Comparison of ENCODE assay signal across 13 mouse cellular contexts in genomic region chr1:168475579-168476208, GRCm38 (mm10). TPM values are rescaled to one million over a fixed set of nuclear protein-coding genes. Genes with fewer than 3 reads are reported as not detected.
A peak's percentile ranks its signal among the peaks of the same experiment; 100 is the strongest.
DNase-seq lines count a peak whose midpoint lies in the region; ATAC-seq and TF ChIP-seq lines count a peak whose summit lies in the region.
"Had no signal": no experiment of that assay in that cellular context is flagged by ENCODE, and none has a peak within 500 bp of the region (broad histone marks: within the 10 kb centered on the region; RNA-seq: fewer than 3 reads in every experiment).

No protein-coding gene starts in this region.

- no peaks in the 10 kb centered on the region for H3K79me2 ChIP-seq in heart, adult 2 months (replicated peaks; ENCODE audit: control insufficient read depth, insufficient read depth, low read length)

- DNase-seq in heart, adult 2 months = no peak
- DNase-seq in heart, postnatal 10 days = no peak
- DNase-seq in retina, embryonic 14.5 days (ENCODE audit: low spot score) = peak; percentile 47
- DNase-seq in retina, postnatal 1 day = no peak
- no peak for DNase-seq in lung, postnatal 25 days (ENCODE audit: low spot score)
- DNase-seq in lung, adult 2 months = no peak
- DNase-seq in thymus, postnatal 0 days (ENCODE audit: low spot score) = no peak
- DNase-seq: cerebellum, adult 11 months; gastrocnemius, postnatal 10 days; thymus, postnatal 36 days had no signal

- no peak for TF ChIP-seq POLR2A in heart, adult 2 months (IDR thresholded peaks at IDR 0.05; ENCODE audit: insufficient read depth, low read depth, low read length)
- no peak for TF ChIP-seq POLR2A in lung, adult 2 months (IDR thresholded peaks at IDR 0.05; ENCODE audit: borderline replicate concordance, extremely low read depth, low read depth, low read length)

- WGBS in heart, adult 2 months = 93% methylated on average over 17 of the region's 17 CpGs
- 61% methylated on average over 17 of the region's 17 CpGs for WGBS in limb, embryonic 15.5 days
- WGBS in lung, adult 2 months = 92% methylated on average over 17 of the region's 17 CpGs

- no peak overlapping the region for H3K4me3 ChIP-seq in heart, adult 2 months
- H3K4me3 ChIP-seq in limb, embryonic 15.5 days = no peak overlapping the region
- no peak overlapping the region for H3K4me3 ChIP-seq in lung, adult 2 months (replicated peaks; ENCODE audit: extremely low read depth, low read depth, low read length)
- H3K4me3 ChIP-seq: liver, embryonic 15.5 days had no signal

- no peak for ATAC-seq in limb, embryonic 15.5 days (ENCODE audit: insufficient number of reproducible peaks, low FRiP score, low TSS enrichment, low read depth)
- ATAC-seq: Patski had no signal

- H3K4me2 ChIP-seq in limb, embryonic 15.5 days = no peak overlapping the region
- H3K4me2 ChIP-seq: liver, embryonic 15.5 days had no signal

- no peaks in the 10 kb centered on the region for H3K9me3 ChIP-seq in limb, embryonic 15.5 days
- H3K9me3 ChIP-seq: liver, embryonic 15.5 days had no signal

- no peak overlapping the region for H3K9ac ChIP-seq in heart, adult 2 months (ENCODE audit: low read depth, low read length)
- H3K9ac ChIP-seq in limb, embryonic 15.5 days = no peak overlapping the region
- H3K9ac ChIP-seq: liver, embryonic 15.5 days had no signal

- no peaks in the 10 kb centered on the region for H3K27me3 ChIP-seq in heart, adult 2 months (ENCODE audit: control insufficient read depth, insufficient read depth, low read length)
- no peaks in the 10 kb centered on the region for H3K27me3 ChIP-seq in limb, embryonic 15.5 days
- H3K27me3 ChIP-seq: liver, embryonic 15.5 days; Patski had no signal

- peak overlapping the region; percentile 7; the same call in 1 of the 2 replicates for H3K27ac ChIP-seq in heart, adult 2 months
- peak overlapping the region; percentile 24; the same call in 1 of the 2 replicates for H3K27ac ChIP-seq in limb, embryonic 15.5 days
- H3K27ac ChIP-seq: liver, embryonic 15.5 days had no signal

- intact Hi-C loops in heart, adult 2 months (cut with DNase I) = no loop called here
- intact Hi-C loops in heart, postnatal 10 days (cut with DNase I) = no loop called here

- TF ChIP-seq EP300 in heart, adult 2 months (IDR thresholded peaks at IDR 0.05; ENCODE audit: insufficient read depth, low read depth, low read length) = no peak

- H3K4me1 ChIP-seq in heart, adult 2 months (ENCODE audit: control insufficient read depth, insufficient read depth, low read length) = 0 out of 2 replicates have a peak, but pooled peaks cover 3% of the 10 kb centered on the region
- H3K4me1 ChIP-seq in limb, embryonic 15.5 days = peaks cover 25% of the 10 kb centered on the region
- H3K4me1 ChIP-seq in lung, adult 2 months (ENCODE audit: control insufficient read depth, insufficient read depth, low read length) = no peaks in the 10 kb centered on the region
- H3K4me1 ChIP-seq: liver, embryonic 15.5 days had no signal

- TF ChIP-seq CTCF in heart, adult 2 months (IDR thresholded peaks at IDR 0.05) = no peak
- TF ChIP-seq CTCF in lung, adult 2 months (IDR thresholded peaks at IDR 0.05; ENCODE audit: insufficient read depth, low read length) = no peak

- peaks cover 5% of the 10 kb centered on the region; the same call in 1 of the 2 replicates for H3K36me3 ChIP-seq in heart, adult 2 months (ENCODE audit: control insufficient read depth, insufficient read depth, low read length)
- no peaks in the 10 kb centered on the region for H3K36me3 ChIP-seq in limb, embryonic 15.5 days
- H3K36me3 ChIP-seq: liver, embryonic 15.5 days had no signal

RNA-seq across cellular contexts. Expression of gene Pbx1, which starts 43.6 kb away (rescaled TPM):
- total RNA-seq in heart, adult 2 months (2021) = 10 to 100 TPM; 52.8 to 54.7 TPM
- polyA plus RNA-seq in heart, adult 2 months (2012; rRNA removed) = 33.1 and 47.6 TPM in 2 replicates
- total RNA-seq in heart, postnatal 10 days (2021) = 10 to 100 TPM; 67.4 to 78.3 TPM
- 18.6 and 25.5 TPM in 2 replicates for polyA plus RNA-seq in limb, embryonic 15.5 days (2015; fragmentation: Nextera tagmentation; extraction: Ambion mirVana)
- polyA plus RNA-seq in lung, adult 2 months (2012; rRNA removed) = 45.2 and 56.8 TPM in 2 replicates
- polyA plus RNA-seq in thymus, postnatal 0 days (2015; fragmentation: Nextera tagmentation; extraction: Ambion mirVana) = 4.6 and 5.8 TPM in 2 replicates
